Mouse (Mus musculus): ENCODE results near the gene Fam19a4.

- no peak for TF ChIP-seq USF1 (IDR thresholded peaks at IDR 0.05; ENCODE audit: low read depth)
- no peak for TF ChIP-seq POLR2A (IDR thresholded peaks at IDR 0.05; ENCODE audit: insufficient read length, low read depth)
- no peak for TF ChIP-seq SRF (IDR thresholded peaks at IDR 0.05; ENCODE audit: control insufficient read depth, insufficient read length, low read depth)
- no peak for TF ChIP-seq REST (IDR thresholded peaks at IDR 0.05; ENCODE audit: insufficient read depth, insufficient read length)
Observed at GRCm38 (mm10) chr6:97027110-97027677, 33.0 kb downstream of the Fam19a4 start.

Measured in myocyte (in vitro differentiated cells).